Mouse (Mus musculus) gastrocnemius, postnatal 36 days (tissue): Measurements from ENCODE around the gene Asb17. TPM values are rescaled to one million over a fixed set of nuclear protein-coding genes. Genes with fewer than 3 reads are reported as not detected.
A peak's percentile ranks its signal among the peaks of the same experiment; 100 is the strongest.

ENCODE experiments used
- DNase-seq, 2 experiments: peaks; one replicate each; pipeline ENCODE4 v3.0.0; 2022
- intact Hi-C: fragments of 180-260 bp; cut with DNase I; formaldehyde crosslinking; loops from one replicate; pipeline ENCODE4 v1.15.1; 2025
- total RNA-seq, 2 experiments: library from RNA; stranded (reverse); gene quantifications; 2 replicates each; pipeline ENCODE4 v1.2.3; 2021

Asb17 gene
- total RNA-seq, 2 experiments from 2014 or later: not detected

- DNase-seq: no peak
- intact Hi-C loops: no loop called here
These were observed 23.4 kb downstream of the Asb17 start for GRCm38 (mm10) chr3:153867149-153868136.

- DNase-seq: no peak
- intact Hi-C loops: no loop called here
These were observed 27.4 kb downstream of the Asb17 start for GRCm38 (mm10) chr3:153871396-153871795.

- no peak for DNase-seq
- intact Hi-C loops: no loop called here
These were observed 42.3 kb downstream of the Asb17 start for GRCm38 (mm10) chr3:153886296-153886695.

- no peak for DNase-seq
- intact Hi-C loops: no loop called here
These were observed 44.1 kb downstream of the Asb17 start for GRCm38 (mm10) chr3:153888141-153888540.

GRCm38 (mm10) chr3:153889188-153889781 is 45.3 kb downstream of the Asb17 start:
- DNase-seq: no peak
- intact Hi-C loops: no loop called here

- DNase-seq: no peak
- intact Hi-C loops: no loop called here
These were observed 51.4 kb downstream of the Asb17 start for GRCm38 (mm10) chr3:153895454-153895853.

GRCm38 (mm10) chr3:153897216-153897615 is 53.2 kb downstream of the Asb17 start:
- DNase-seq: no peak
- intact Hi-C loops: no loop called here

- intact Hi-C loops: loop anchor here (5.0 kb wide), 1 partner anchor 325 kb away; no protein-coding TSS in a partner anchor
- DNase-seq: no peak
These were observed 57.9 kb downstream of the Asb17 start for GRCm38 (mm10) chr3:153901904-153902303.

- no peak for DNase-seq
- intact Hi-C loops: loop anchor here (5.0 kb wide), 1 partner anchor 325 kb away; no protein-coding TSS in a partner anchor
These were observed 58.6 kb downstream of the Asb17 start for GRCm38 (mm10) chr3:153902595-153902994.

GRCm38 (mm10) chr3:153904586-153904985 is 60.6 kb downstream of the Asb17 start:
- peak; percentile 25 to 34 for DNase-seq
- intact Hi-C loops: loop anchor here (5.0 kb wide), 1 partner anchor 323 kb away; no protein-coding TSS in a partner anchor

Other genes starting within 250 kb of the Asb17 start
- 1 to 10 TPM; 1.0 to 4.0 TPM for gene St6galnac3, start 119.0 kb upstream of the Asb17 start, total RNA-seq
- gene Msh4, start 61.9 kb downstream of the Asb17 start, total RNA-seq: not detected
- gene Rabggtb, start 68.8 kb downstream of the Asb17 start, total RNA-seq: 10 to 100 TPM; 60.2 to 63.7 TPM
- gene Acadm, start 100.4 kb downstream of the Asb17 start, total RNA-seq: 100 to 1,000 TPM; 302 to 349 TPM
- gene Slc44a5, start 129.2 kb downstream of the Asb17 start, total RNA-seq: under 1 TPM; 0.05 to 0.10 TPM